In the genomic region with DNA sequence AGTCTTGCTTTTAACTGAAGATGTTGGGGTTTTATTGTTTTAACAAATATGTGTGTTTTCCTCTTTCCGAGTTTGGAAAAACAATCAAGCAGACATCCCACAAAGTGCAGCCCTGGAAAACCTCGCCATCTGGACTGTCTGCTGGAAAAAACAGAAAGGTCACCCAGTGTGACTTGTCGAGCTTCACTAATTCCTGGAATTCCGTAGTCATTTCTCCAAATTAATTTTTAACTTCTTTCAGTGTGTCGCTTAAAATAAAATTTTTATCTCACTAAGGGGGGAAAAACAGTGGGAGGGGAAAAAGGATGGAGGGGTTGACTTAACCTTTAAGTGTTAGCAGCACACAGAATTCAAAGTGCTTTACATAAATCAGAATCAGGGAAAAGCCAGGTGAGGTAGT, we compare ENCODE assay signal across 11 mouse cellular contexts. TPM values are rescaled to one million over a fixed set of nuclear protein-coding genes. Genes with fewer than 3 reads are reported as not detected.
DNase-seq lines count a peak whose midpoint lies in the region.
"Had no signal": no experiment of that assay in that cellular context is flagged by ENCODE, and none has a peak within 500 bp of the region (broad histone marks: within the 10 kb centered on the region; RNA-seq: fewer than 3 reads in every experiment).

No protein-coding gene starts in this region.

- peak; percentile 9 for DNase-seq in embryo, embryonic 11 days
- no peak for DNase-seq in embryo, embryonic 10 days (ENCODE audit: low spot score)
- DNase-seq in lung, postnatal 36 days, result peak; percentile 5
- no peak for DNase-seq in lung, postnatal 25 days (ENCODE audit: low spot score)
- peak; percentile 81 for DNase-seq in kidney, postnatal 14 days
- no peak for DNase-seq in urinary bladder, adult 18-20 months (ENCODE audit: low spot score in 2 of 2)
- DNase-seq in layer of hippocampus, postnatal 25 days (ENCODE audit: extremely low spot score in 1 of 2, low spot score in 1 of 2), result no peak
- DNase-seq in urinary bladder, postnatal 36 days (ENCODE audit: low spot score in 2 of 2), result no peak
- DNase-seq: cerebellum, postnatal 36 days; thymus, adult 2 months had no signal

RNA-seq across cellular contexts. Expression of gene Kl, which starts 39.8 kb away (rescaled TPM):
- total RNA-seq in layer of hippocampus, postnatal 25 days (2021), result 1 to 10 TPM; 8.3 to 8.9 TPM
- total RNA-seq: megakaryocyte-erythroid progenitor cell, adult 5-6 weeks had no signal

Comparison
In these comparisons a context has a peak if more than half of its experiments do, and no peak if none do; other contexts are left out.
1. DNase-seq: peak in embryo, embryonic 11 days (single experiment), lung, postnatal 36 days (single experiment) and kidney, postnatal 14 days (single experiment); none in embryo, embryonic 10 days (single experiment), lung, postnatal 25 days (single experiment), urinary bladder, adult 18-20 months (0 of 2), layer of hippocampus, postnatal 25 days (0 of 2) and urinary bladder, postnatal 36 days (0 of 2).